Mouse (Mus musculus) forebrain, postnatal 0 days (tissue): Measurements from ENCODE around the gene Lyrm7. TPM values are rescaled to one million over a fixed set of nuclear protein-coding genes. Genes with fewer than 3 reads are reported as not detected.

ENCODE experiments used
- ATAC-seq: fragments of 200-750 bp; cut with Nextera tagmentation; 2 replicates; pipeline ENCODE4 v1.8.0; 2017; ENCODE audit warnings: mild to moderate bottlenecking, moderate library complexity
- DNase-seq: peaks from one replicate; pipeline ENCODE4 v3.0.0-alpha.2; 2015
- H3K27ac ChIP-seq: fragments of 300-500 bp; sonication (generic); 2 replicates; pipeline ENCODE4 v1.5.1; 2014; ENCODE audit warnings: low read depth, mild to moderate bottlenecking, antibody characterized with exemption, low read length, moderate library complexity, mixed read lengths
- H3K27me3 ChIP-seq: fragments of 300-500 bp; sonication (generic); 2 replicates; pipeline ENCODE4 v1.6.1; 2014; ENCODE audit warnings: mild to moderate bottlenecking, low read length, mixed read lengths; ENCODE audit not compliant: insufficient read depth
- H3K36me3 ChIP-seq: fragments of 300-500 bp; sonication (generic); 2 replicates; pipeline ENCODE4 v1.6.1; 2014; ENCODE audit warnings: mild to moderate bottlenecking, moderate library complexity; ENCODE audit not compliant: insufficient read depth
- H3K4me1 ChIP-seq: fragments of 300-500 bp; sonication (generic); 2 replicates; pipeline ENCODE4 v1.6.1; 2014; ENCODE audit warnings: antibody characterized with exemption; ENCODE audit not compliant: insufficient read depth
- H3K4me2 ChIP-seq: fragments of 300-500 bp; sonication (generic); 2 replicates; pipeline ENCODE4 v1.6.1; 2014; ENCODE audit warnings: low read depth, mild to moderate bottlenecking, moderate library complexity
- H3K4me3 ChIP-seq: fragments of 300-500 bp; sonication (generic); 2 replicates; pipeline ENCODE4 v1.5.1; 2014; ENCODE audit warnings: low read depth, low read length, mixed read lengths
- H3K9ac ChIP-seq: fragments of 300-500 bp; sonication (generic); 2 replicates; pipeline ENCODE4 v1.6.1; 2014; ENCODE audit warnings: mild to moderate bottlenecking
- H3K9me3 ChIP-seq: fragments of 300-500 bp; sonication (generic); 2 replicates; pipeline ENCODE4 v1.6.1; 2016; ENCODE audit warnings: low read length
- CTCF ChIP-seq: sonication (generic); IDR thresholded peaks from 2 replicates; pipeline ENCODE4 v1.5.1; 2016; ENCODE audit warnings: antibody characterized with exemption, control low read depth, low read depth
- WGBS: fragments of 180-500 bp; shearing (Covaris S2); extraction: QIAGEN DNeasy Blood & Tissue Kit; methylation state at CpG from one replicate; pipeline ENCODE4 v1.1.7; 2014; 5-methylcytosine and 5-hydroxymethylcytosine counted together
- polyA plus RNA-seq: library from polyadenylated mRNA; unstranded; fragments of >200 nt; fragmentation: Nextera tagmentation; extraction: Ambion mirVana; gene quantifications from 2 replicates; pipeline ENCODE4 v1.2.1, GENCODE M21; 2015
- total RNA-seq: library from RNA; depleted of rRNA; stranded (reverse); fragments of >200 nt; gene quantifications from 2 replicates; pipeline ENCODE4 v1.2.3, GENCODE M21; 2014

The Lyrm7 gene
- total and polyA plus RNA-seq, 2 experiments from 2014 or later = 4.0 to 11.3 TPM

- peak; percentile 58 for DNase-seq
- peaks cover 9% of the 10 kb centered on the region; the same call in 1 of the 2 replicates for H3K4me1 ChIP-seq
- no peak for TF ChIP-seq CTCF
- peak; percentile 76 for ATAC-seq
- no peaks in the 10 kb centered on the region for H3K27me3 ChIP-seq
- WGBS = 30% methylated on average over 8 of the region's 8 CpGs
- H3K27ac ChIP-seq = no peak overlapping the region
- no peak overlapping the region for H3K4me2 ChIP-seq
- no peaks in the 10 kb centered on the region for H3K9me3 ChIP-seq
- H3K4me3 ChIP-seq = no peak overlapping the region
- H3K36me3 ChIP-seq = no peaks in the 10 kb centered on the region
- H3K9ac ChIP-seq = no peak overlapping the region
These were observed 15.0 kb downstream of the Lyrm7 start for GRCm38 (mm10) chr11:54845470-54846442.

- H3K9ac ChIP-seq = no peak overlapping the region
- DNase-seq (no peak), ATAC-seq (no peak)
- peaks cover 9% of the 10 kb centered on the region; the same call in 1 of the 2 replicates for H3K4me1 ChIP-seq
- H3K4me3 ChIP-seq = no peak overlapping the region
- no peaks in the 10 kb centered on the region for H3K27me3 ChIP-seq
- H3K36me3 ChIP-seq = no peaks in the 10 kb centered on the region
- WGBS = 85% methylated on average over 5 of the region's 5 CpGs
- no peak for TF ChIP-seq CTCF
- no peak overlapping the region for H3K4me2 ChIP-seq
- H3K27ac ChIP-seq = no peak overlapping the region
- no peaks in the 10 kb centered on the region for H3K9me3 ChIP-seq
These were observed 15.8 kb downstream of the Lyrm7 start for GRCm38 (mm10) chr11:54844959-54845358.

- ATAC-seq (no peak), DNase-seq (no peak)
- H3K27me3 ChIP-seq = no peaks in the 10 kb centered on the region
- H3K4me2 ChIP-seq = no peak overlapping the region
- H3K4me1 ChIP-seq = peaks cover 9% of the 10 kb centered on the region; the same call in 1 of the 2 replicates
- no peak overlapping the region for H3K9ac ChIP-seq
- no peaks in the 10 kb centered on the region for H3K36me3 ChIP-seq
- H3K9me3 ChIP-seq = no peaks in the 10 kb centered on the region
- no peak overlapping the region for H3K27ac ChIP-seq
- H3K4me3 ChIP-seq = no peak overlapping the region
- no peak for TF ChIP-seq CTCF
- WGBS = 81% methylated on average over 9 of the region's 9 CpGs
These were observed 16.3 kb downstream of the Lyrm7 start for GRCm38 (mm10) chr11:54844424-54844823.

GRCm38 (mm10) chr11:54840891-54841290 lies 19.8 kb downstream of the Lyrm7 start:
- Histone ChIP-seq H3K9me3 (no peaks in the 10 kb centered on the region), H3K27me3 (no peaks in the 10 kb centered on the region), H3K4me2 (no peak overlapping the region), H3K4me3 (no peak overlapping the region), H3K36me3 (no peaks in the 10 kb centered on the region), H3K9ac (no peak overlapping the region), H3K4me1 (0 out of 2 replicates have a peak, but pooled peaks cover 4% of the 10 kb centered on the region), H3K27ac (no peak overlapping the region)
- WGBS = 82% methylated on average over 11 of the region's 11 CpGs
- ATAC-seq = no peak
- TF ChIP-seq CTCF = no peak
- DNase-seq = no peak

- Histone ChIP-seq H3K9ac (no peak overlapping the region), H3K36me3 (no peaks in the 10 kb centered on the region), H3K4me2 (no peak overlapping the region), H3K27ac (no peak overlapping the region), H3K27me3 (no peaks in the 10 kb centered on the region), H3K9me3 (no peaks in the 10 kb centered on the region), H3K4me1 (no peaks in the 10 kb centered on the region), H3K4me3 (no peak overlapping the region)
- 94% methylated on average over 4 of the region's 4 CpGs for whole genome bisulfite sequencing
- ATAC-seq = no peak
- DNase-seq = no peak
- no peak for TF ChIP-seq CTCF
These were observed 21.0 kb downstream of the Lyrm7 start for GRCm38 (mm10) chr11:54839696-54840095.

DNA sequence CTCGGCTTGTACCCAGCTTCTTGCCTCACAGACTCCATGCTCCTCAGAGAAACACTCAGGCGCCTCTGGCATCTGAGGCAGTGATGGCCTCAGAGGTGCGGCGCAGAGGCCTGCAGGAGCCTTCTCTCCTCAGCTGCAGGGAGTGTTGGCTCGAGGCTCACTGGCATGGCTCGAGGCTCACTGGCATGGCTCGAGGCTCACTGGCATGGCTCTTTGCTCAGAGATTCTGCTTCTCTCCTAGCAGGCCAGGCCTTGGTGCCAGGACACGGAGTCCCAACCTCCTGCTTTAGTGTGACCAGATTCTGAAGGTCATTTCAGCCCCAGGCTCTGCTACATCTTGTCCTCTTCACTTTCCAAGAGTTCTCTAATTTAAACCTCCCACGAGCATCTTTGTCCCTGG lies 24.6 kb downstream of the Lyrm7 start:
- no peak for DNase-seq
- TF ChIP-seq CTCF = no peak
- H3K9ac ChIP-seq = no peak overlapping the region
- H3K9me3 ChIP-seq = no peaks in the 10 kb centered on the region
- no peak overlapping the region for H3K27ac ChIP-seq
- no peak for ATAC-seq
- 70% methylated on average over 9 of the region's 9 CpGs for WGBS
- H3K4me2 ChIP-seq = no peak overlapping the region
- H3K4me3 ChIP-seq = no peak overlapping the region
- no peaks in the 10 kb centered on the region for H3K36me3 ChIP-seq
- H3K27me3 ChIP-seq = no peaks in the 10 kb centered on the region
- no peaks in the 10 kb centered on the region for H3K4me1 ChIP-seq

DNA sequence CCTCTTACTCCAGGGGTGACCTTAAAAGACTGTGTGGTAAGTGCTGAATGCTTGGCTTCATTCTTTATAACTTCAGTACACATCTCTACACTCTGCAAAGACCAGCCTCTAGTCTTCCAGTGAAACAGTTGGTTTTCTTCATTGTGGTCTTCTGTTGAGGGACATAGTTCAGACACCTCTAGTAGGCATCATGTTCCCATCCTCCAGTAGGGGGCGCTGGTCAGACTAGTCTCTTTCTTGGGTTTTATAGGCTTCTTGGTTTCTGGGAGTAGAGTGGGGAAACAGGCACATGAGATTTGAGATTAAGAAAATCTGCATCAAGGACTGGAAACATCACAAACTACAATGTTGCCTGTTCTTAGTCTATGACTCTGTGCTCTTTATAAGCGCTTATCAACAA lies 26.1 kb downstream of the Lyrm7 start:
- Histone ChIP-seq H3K4me1 (no peaks in the 10 kb centered on the region), H3K27ac (no peak overlapping the region), H3K4me2 (no peak overlapping the region), H3K27me3 (no peaks in the 10 kb centered on the region), H3K4me3 (no peak overlapping the region), H3K36me3 (no peaks in the 10 kb centered on the region), H3K9ac (no peak overlapping the region), H3K9me3 (no peaks in the 10 kb centered on the region)
- no peak for ATAC-seq
- no peak for DNase-seq
- TF ChIP-seq CTCF = no peak
- WGBS = 58% methylated on average over 2 of the region's 2 CpGs
